Mouse (Mus musculus) heart, embryonic 11.5 days (tissue): ENCODE data around the gene Lax1. TPM values are rescaled to one million over a fixed set of nuclear protein-coding genes. Genes with fewer than 3 reads are reported as not detected.
A peak's percentile ranks its signal among the peaks of the same experiment; 100 is the strongest.

Source experiments
- ATAC-seq: fragments of 200-750 bp; cut with Nextera tagmentation; replicated peaks from 2 replicates; pipeline ENCODE4 v1.8.0; 2017; ENCODE audit warnings: moderate library complexity; ENCODE audit not compliant: insufficient number of reproducible peaks, low FRiP score, low TSS enrichment
- H3K27ac ChIP-seq: fragments of 300-500 bp; sonication (generic); 2 replicates; pipeline ENCODE4 v1.5.1; 2014; ENCODE audit warnings: mild to moderate bottlenecking, low read depth, low read length
- H3K27me3 ChIP-seq: fragments of 300-500 bp; sonication (generic); 2 replicates; pipeline ENCODE4 v1.6.1; 2014; ENCODE audit warnings: mild to moderate bottlenecking, low read length, mixed read lengths; ENCODE audit not compliant: control insufficient read depth, insufficient read depth
- H3K36me3 ChIP-seq: fragments of 300-500 bp; sonication (generic); 2 replicates; pipeline ENCODE4 v1.6.1; 2014; ENCODE audit warnings: mild to moderate bottlenecking, low read length, moderate library complexity, mixed read lengths; ENCODE audit not compliant: control insufficient read depth, insufficient read depth
- H3K4me1 ChIP-seq: fragments of 300-500 bp; sonication (generic); 2 replicates; pipeline ENCODE4 v1.6.1; 2014; ENCODE audit warnings: low read length; ENCODE audit not compliant: control insufficient read depth, insufficient read depth
- H3K4me2 ChIP-seq: fragments of 300-500 bp; sonication (generic); 2 replicates; pipeline ENCODE4 v1.6.1; 2014; ENCODE audit warnings: mild to moderate bottlenecking, moderate library complexity
- H3K4me3 ChIP-seq: fragments of 300-500 bp; sonication (generic); 2 replicates; pipeline ENCODE4 v1.5.1; 2014; ENCODE audit warnings: low read depth, low read length
- H3K9ac ChIP-seq: fragments of 300-500 bp; sonication (generic); 2 replicates; pipeline ENCODE4 v1.6.1; 2014; ENCODE audit warnings: mild to moderate bottlenecking, low read depth, low read length, moderate library complexity
- H3K9me3 ChIP-seq: fragments of 300-500 bp; sonication (generic); replicated peaks from 2 replicates; pipeline ENCODE4 v1.6.1; 2016; ENCODE audit warnings: low read length; ENCODE audit not compliant: control insufficient read depth
- WGBS: fragments of 180-500 bp; shearing (Covaris S2); extraction: QIAGEN DNeasy Blood & Tissue Kit; methylation state at CpG from one replicate; pipeline ENCODE4 v1.1.7; 2014; ENCODE audit not compliant: insufficient replicate concordance; 5-methylcytosine and 5-hydroxymethylcytosine counted together
- polyA plus RNA-seq: library from polyadenylated mRNA; unstranded; fragments of >200 nt; fragmentation: Nextera tagmentation; extraction: Ambion mirVana; gene quantifications from 2 replicates; pipeline ENCODE4 v1.2.1, GENCODE M21; 2014

Lax1 gene
- polyA plus RNA-seq, 1 experiment from 2014 or later, result 0.09 TPM

DNA sequence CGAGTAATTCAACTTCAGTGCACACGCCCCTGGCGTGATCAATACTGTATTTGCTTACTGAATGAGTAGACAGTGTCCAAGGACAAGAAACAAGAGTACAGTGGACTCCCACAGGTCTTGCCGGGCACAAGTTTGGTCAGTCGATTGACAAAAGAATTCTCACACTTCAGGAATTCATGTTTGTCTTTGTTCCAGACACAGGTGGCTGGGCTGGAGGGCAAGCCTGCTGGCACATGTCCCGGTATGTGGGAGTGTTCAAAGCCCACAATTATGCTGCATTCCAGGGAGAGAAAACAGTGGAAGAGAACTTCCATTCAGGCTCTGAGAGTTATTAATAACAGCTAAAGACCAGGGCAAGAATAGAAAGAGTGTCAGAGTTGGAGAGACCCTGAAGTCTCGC is 6.0 kb upstream of the Lax1 start:
- Histone ChIP-seq H3K4me2 (0 out of 2 replicates have a peak overlapping the region, but pooled peaks have one; percentile 22), H3K9ac (0 out of 2 replicates have a peak overlapping the region, but pooled peaks have one; percentile 12), H3K4me1 (peaks cover 37% of the 10 kb centered on the region), H3K27me3 (no peaks in the 10 kb centered on the region), H3K36me3 (no peaks in the 10 kb centered on the region), H3K27ac (peak overlapping the region; percentile 83), H3K4me3 (no peak overlapping the region), H3K9me3 (no peaks in the 10 kb centered on the region)
- 0 out of 2 replicates have a peak, but pooled peaks have one; percentile 9 for ATAC-seq
- WGBS, result 43% methylated on average over 7 of the region's 7 CpGs

DNA sequence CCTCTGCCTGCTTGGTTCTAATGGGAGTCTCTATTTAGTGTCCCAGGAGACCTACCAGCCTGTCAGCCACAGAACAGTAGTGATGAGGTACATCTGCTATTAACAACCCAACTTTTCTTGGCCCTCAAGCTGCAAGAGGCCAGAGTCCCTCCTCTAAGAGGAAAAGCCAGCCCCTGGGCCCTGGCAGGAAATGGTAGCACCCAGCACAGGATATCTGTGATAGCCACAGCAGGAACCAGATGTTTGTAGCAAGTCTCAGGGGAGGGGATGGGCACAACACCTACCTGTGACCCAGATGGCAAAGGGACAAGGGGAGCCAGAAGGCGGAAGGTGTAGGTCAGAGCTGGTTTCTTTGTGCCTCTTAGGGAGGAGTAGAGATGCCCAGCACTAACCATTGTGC is 5.0 kb upstream of the Lax1 start:
- no peak overlapping the region for H3K4me2 ChIP-seq
- H3K4me1 ChIP-seq, result peaks cover 39% of the 10 kb centered on the region
- whole genome bisulfite sequencing, result 88% methylated on average over 1 of the region's 1 CpGs
- no peaks in the 10 kb centered on the region for H3K27me3 ChIP-seq
- H3K9me3 ChIP-seq, result no peaks in the 10 kb centered on the region
- no peaks in the 10 kb centered on the region for H3K36me3 ChIP-seq
- no peak overlapping the region for H3K4me3 ChIP-seq
- peak overlapping the region; percentile 83 for H3K27ac ChIP-seq
- ATAC-seq, result 0 out of 2 replicates have a peak, but pooled peaks have one; percentile 23
- no peak overlapping the region for H3K9ac ChIP-seq

DNA sequence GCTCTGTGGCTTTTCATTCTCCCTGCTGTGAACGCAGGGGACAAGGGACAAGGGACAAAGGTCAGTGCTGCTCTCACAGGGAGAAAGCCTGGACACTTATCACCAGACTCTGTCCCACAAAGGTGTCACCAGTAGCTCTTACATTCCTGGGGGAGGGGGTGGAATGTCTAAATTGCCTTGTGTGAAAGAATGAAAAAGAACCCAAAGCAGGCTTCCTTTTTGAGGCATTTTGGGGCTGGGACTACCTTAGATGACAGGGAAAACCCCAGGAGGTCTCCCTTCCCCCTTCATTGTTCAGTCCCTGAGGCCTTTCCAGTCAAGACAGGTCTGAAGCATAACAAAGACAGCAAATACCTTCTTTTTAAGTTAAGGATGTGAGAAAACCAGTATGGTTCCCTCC is 4.4 kb upstream of the Lax1 start:
- Histone ChIP-seq H3K4me3 (no peak overlapping the region), H3K27me3 (no peaks in the 10 kb centered on the region), H3K4me2 (no peak overlapping the region), H3K9ac (peak overlapping the region; percentile 39; the same call in 1 of the 2 replicates), H3K4me1 (peaks cover 41% of the 10 kb centered on the region), H3K9me3 (no peaks in the 10 kb centered on the region), H3K27ac (peak overlapping the region; percentile 83), H3K36me3 (no peaks in the 10 kb centered on the region)
- ATAC-seq, result no peak
- 4% methylated on average over 1 of the region's 1 CpGs for WGBS

DNA sequence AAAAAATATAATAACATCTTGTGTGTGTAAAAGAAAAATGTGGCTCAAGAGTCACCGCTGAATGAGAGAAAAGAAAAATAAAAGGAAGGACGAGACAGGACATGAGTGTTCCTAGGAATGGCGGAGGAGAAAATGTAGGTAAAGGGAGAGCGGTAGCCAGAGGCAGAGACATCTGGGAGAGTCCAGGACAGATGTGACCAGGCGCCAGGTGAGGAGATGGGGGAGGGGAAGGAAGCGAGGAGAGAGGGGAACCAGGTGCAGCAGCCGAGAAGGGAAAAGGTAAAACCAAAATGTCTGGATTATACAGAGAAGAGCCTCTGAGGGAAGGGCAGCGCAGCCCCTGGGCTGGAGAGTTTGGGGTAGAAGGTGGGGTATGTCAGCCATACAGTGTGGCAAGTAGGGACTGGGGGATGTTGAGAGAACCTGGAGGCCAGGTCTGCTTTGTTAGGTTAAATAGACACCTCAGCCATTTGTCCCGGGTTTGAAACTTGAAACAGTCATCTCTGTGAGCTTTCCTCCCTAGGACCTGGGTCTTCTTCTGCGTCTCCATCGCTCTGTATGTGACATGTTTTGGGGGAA is 3.7 kb upstream of the Lax1 start:
- Histone ChIP-seq H3K4me1 (peaks cover 41% of the 10 kb centered on the region), H3K9me3 (no peaks in the 10 kb centered on the region), H3K4me2 (no peak overlapping the region), H3K27me3 (no peaks in the 10 kb centered on the region), H3K9ac (peak overlapping the region; percentile 39; the same call in 1 of the 2 replicates), H3K27ac (peak overlapping the region; percentile 83), H3K4me3 (no peak overlapping the region), H3K36me3 (no peaks in the 10 kb centered on the region)
- no peak for ATAC-seq
- 58% methylated on average over 11 of the region's 11 CpGs for WGBS

- Histone ChIP-seq H3K36me3 (no peaks in the 10 kb centered on the region), H3K9ac (no peak overlapping the region), H3K27me3 (no peaks in the 10 kb centered on the region), H3K27ac (no peak overlapping the region), H3K9me3 (no peaks in the 10 kb centered on the region), H3K4me2 (no peak overlapping the region), H3K4me1 (peaks cover 41% of the 10 kb centered on the region), H3K4me3 (no peak overlapping the region)
- 36% methylated on average over 4 of the region's 4 CpGs for WGBS
- ATAC-seq, result no peak
Measured at GRCm38 (mm10) chr1:133692195-133692594, 2.3 kb upstream of the Lax1 start.

- no peak for ATAC-seq
- H3K36me3 ChIP-seq, result no peaks in the 10 kb centered on the region
- H3K9ac ChIP-seq, result no peak overlapping the region
- H3K4me2 ChIP-seq, result no peak overlapping the region
- no peak overlapping the region for H3K27ac ChIP-seq
- no peaks in the 10 kb centered on the region for H3K9me3 ChIP-seq
- no peak overlapping the region for H3K4me3 ChIP-seq
- H3K27me3 ChIP-seq, result no peaks in the 10 kb centered on the region
- WGBS, result 91% methylated on average over 6 of the region's 6 CpGs
- H3K4me1 ChIP-seq, result peaks cover 34% of the 10 kb centered on the region
Measured at GRCm38 (mm10) chr1:133691046-133691445, 1.1 kb upstream of the Lax1 start.

DNA sequence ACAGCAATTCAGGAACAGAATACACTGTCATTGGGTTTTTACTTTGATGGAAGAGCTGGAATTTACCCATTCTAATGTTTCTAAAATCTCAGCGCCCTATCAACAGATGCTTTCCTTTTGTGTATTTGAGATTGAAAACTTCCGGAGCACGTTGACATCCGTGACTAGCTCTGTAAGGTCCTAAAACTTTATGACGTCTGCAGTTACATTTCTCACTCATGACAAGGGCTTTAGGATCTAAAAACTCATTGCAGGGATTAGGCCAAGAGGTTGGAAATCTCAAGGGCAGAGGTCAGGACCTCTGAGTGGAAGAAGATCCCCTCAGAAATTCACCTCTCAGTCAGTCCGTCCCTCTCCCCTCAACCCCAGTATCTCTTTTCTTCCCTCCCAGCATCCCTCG is 1.6 kb downstream of the Lax1 start:
- ATAC-seq, result no peak
- no peaks in the 10 kb centered on the region for H3K9me3 ChIP-seq
- no peak overlapping the region for H3K9ac ChIP-seq
- no peak overlapping the region for H3K4me3 ChIP-seq
- WGBS, result 70% methylated on average over 7 of the region's 7 CpGs
- no peak overlapping the region for H3K27ac ChIP-seq
- H3K36me3 ChIP-seq, result no peaks in the 10 kb centered on the region
- no peaks in the 10 kb centered on the region for H3K27me3 ChIP-seq
- 0 out of 2 replicates have a peak, but pooled peaks cover 9% of the 10 kb centered on the region for H3K4me1 ChIP-seq
- no peak overlapping the region for H3K4me2 ChIP-seq

GRCm38 (mm10) chr1:133685749-133686519 is 4.0 kb downstream of the Lax1 start:
- Histone ChIP-seq H3K36me3 (no peaks in the 10 kb centered on the region), H3K27me3 (no peaks in the 10 kb centered on the region), H3K4me1 (0 out of 2 replicates have a peak, but pooled peaks cover 5% of the 10 kb centered on the region), H3K9ac (no peak overlapping the region), H3K4me2 (no peak overlapping the region), H3K9me3 (no peaks in the 10 kb centered on the region), H3K27ac (no peak overlapping the region), H3K4me3 (no peak overlapping the region)
- WGBS, result 78% methylated on average over 10 of the region's 10 CpGs
- ATAC-seq, result no peak
